ENCODE assay signal across 11 mouse cellular contexts in the genomic region with DNA sequence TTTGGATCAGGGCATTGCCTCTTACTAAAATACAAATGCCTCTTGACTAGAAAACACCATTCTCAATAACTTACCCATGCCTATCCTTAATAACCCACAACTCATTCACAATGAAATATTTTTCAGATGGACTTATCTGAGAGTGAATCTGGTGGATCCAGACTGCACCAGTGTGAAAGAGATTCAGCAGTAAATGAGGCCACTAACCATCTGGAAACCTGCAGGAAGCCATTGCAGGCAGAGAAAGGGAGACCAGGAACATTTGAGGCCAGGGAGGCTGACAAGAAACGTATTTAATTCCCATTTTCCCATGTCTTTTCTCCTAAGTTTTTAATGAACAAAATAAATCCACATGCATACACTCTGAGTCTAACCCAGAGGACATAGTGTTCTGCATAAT.
"Had no signal": no experiment of that assay in that cellular context is flagged by ENCODE, and none has a peak within 500 bp of the region (broad histone marks: within the 10 kb centered on the region; RNA-seq: fewer than 3 reads in every experiment).

No protein-coding gene starts in this region.

- H3K9me3 ChIP-seq: limb, embryonic 13.5 days; midbrain, embryonic 12.5 days had no signal

- H3K27me3 ChIP-seq: limb, embryonic 13.5 days; midbrain, embryonic 12.5 days had no signal

- H3K36me3 ChIP-seq: limb, embryonic 13.5 days; midbrain, embryonic 12.5 days had no signal

- H3K27ac ChIP-seq: kidney, postnatal 0 days; layer of hippocampus, adult 2 months; limb, embryonic 13.5 days; liver, embryonic 14.5 days; midbrain, embryonic 12.5 days had no signal

- DNase-seq: kidney, adult 9 months; kidney, postnatal 36 days; left cerebral cortex, postnatal 4 days; lung, adult 18-20 months; right cerebral cortex, postnatal 14 days; thymus, postnatal 4 days had no signal

- H3K4me1 ChIP-seq: limb, embryonic 13.5 days; midbrain, embryonic 12.5 days had no signal

- H3K4me3 ChIP-seq: layer of hippocampus, adult 2 months; limb, embryonic 13.5 days; midbrain, embryonic 12.5 days had no signal
